8 mouse cellular contexts compared by ENCODE assay signal in the genomic region with DNA sequence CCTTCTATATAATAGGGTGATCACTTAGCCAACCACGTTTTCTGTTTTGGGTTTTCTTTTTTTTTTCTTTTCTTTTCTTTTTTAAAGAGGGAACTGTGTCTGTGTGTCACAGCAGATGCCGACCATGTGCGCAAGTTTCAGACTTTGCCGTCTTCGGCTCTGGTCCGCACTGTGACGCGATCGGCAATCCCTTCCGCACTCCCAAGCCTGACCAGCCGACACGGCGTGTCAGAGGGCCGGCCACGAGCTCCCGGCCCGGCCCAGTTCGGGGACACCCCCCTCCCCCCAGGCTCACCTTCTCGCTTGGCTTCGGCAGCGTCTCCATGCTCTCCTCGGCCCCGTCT. TPM values are rescaled to one million over a fixed set of nuclear protein-coding genes. Genes with fewer than 3 reads are reported as not detected.
DNase-seq lines count a peak whose midpoint lies in the region; ATAC-seq and TF ChIP-seq lines count a peak whose summit lies in the region.

No protein-coding gene starts in this region.

- no peak for TF ChIP-seq POLR2A in heart, adult 2 months (IDR thresholded peaks at IDR 0.05; ENCODE audit: insufficient read depth, low read depth, low read length)

- no peak for TF ChIP-seq EP300 in heart, adult 2 months (IDR thresholded peaks at IDR 0.05; ENCODE audit: insufficient read depth, low read depth, low read length)

- peak overlapping the region; percentile 78 for H3K4me2 ChIP-seq in forebrain, embryonic 16.5 days (ENCODE audit: low read length)

- intact Hi-C loops in heart, adult 2 months (cut with DNase I) = loop anchor here (2.0 kb wide), 1 partner anchor 49 kb away; a partner anchor contains a TSS
- intact Hi-C loops in heart, postnatal 36 days (cut with DNase I) = loop anchor here (5.0 kb wide), 1 partner anchor 50 kb away; a partner anchor contains a TSS
- intact Hi-C loops in left cerebral cortex, postnatal 36 days (cut with DNase I) = no loop called here

- H3K4me3 ChIP-seq in heart, adult 2 months = peak overlapping the region; percentile 80
- H3K4me3 ChIP-seq in E14TG2a.4 (replicated peaks; ENCODE audit: low read length) (peak overlapping the region; percentile 97), macrophage (ENCODE audit: inconsistent target) (peak overlapping the region; percentile 88)
- H3K4me3 ChIP-seq in forebrain, embryonic 16.5 days (replicated peaks; ENCODE audit: low read length) = peak overlapping the region; percentile 100

- ATAC-seq in forebrain, embryonic 16.5 days = peak; percentile 72

- no peak for TF ChIP-seq CTCF in heart, adult 2 months (IDR thresholded peaks at IDR 0.05)
- no peak for TF ChIP-seq CTCF in E14TG2a.4 (conservative IDR thresholded peaks at IDR 0.05; ENCODE audit: low read length)

- H3K27ac ChIP-seq in heart, adult 2 months = peak overlapping the region; percentile 71
- H3K27ac ChIP-seq in forebrain, embryonic 16.5 days (ENCODE audit: low read length) = peak overlapping the region; percentile 77
- H3K27ac ChIP-seq in macrophage = peak overlapping the region; percentile 48

- H3K4me1 ChIP-seq in heart, adult 2 months (ENCODE audit: control insufficient read depth, insufficient read depth, low read length) = peaks cover 2% of the 10 kb centered on the region
- H3K4me1 ChIP-seq in E14TG2a.4 (replicated peaks; ENCODE audit: low read depth, low read length) = peaks cover 51% of the 10 kb centered on the region
- peaks cover 14% of the 10 kb centered on the region for H3K4me1 ChIP-seq in forebrain, embryonic 16.5 days (replicated peaks; ENCODE audit: control insufficient read depth, insufficient read depth, low read length)

- H3K79me2 ChIP-seq in heart, adult 2 months (replicated peaks; ENCODE audit: control insufficient read depth, insufficient read depth, low read length) = peaks cover 4% of the 10 kb centered on the region; the same call in 1 of the 2 replicates
- peaks cover 49% of the 10 kb centered on the region for H3K79me2 ChIP-seq in macrophage (ENCODE audit: inconsistent target)

- H3K9ac ChIP-seq in heart, adult 2 months (ENCODE audit: low read depth, low read length) = peak overlapping the region; percentile 77
- H3K9ac ChIP-seq in forebrain, embryonic 16.5 days (replicated peaks; ENCODE audit: low read depth, low read length) = peak overlapping the region; percentile 85

- no peak for DNase-seq in heart, adult 2 months
- DNase-seq in heart, postnatal 36 days = no peak
- DNase-seq in urinary bladder, postnatal 4 days (ENCODE audit: low spot score in 2 of 2) = no peak
- no peak for DNase-seq in left cerebral cortex, postnatal 36 days (ENCODE audit: low spot score in 2 of 2)
- DNase-seq in layer of hippocampus, postnatal 25 days (ENCODE audit: extremely low spot score in 1 of 2, low spot score in 1 of 2) = no peak

- no peaks in the 10 kb centered on the region for H3K27me3 ChIP-seq in heart, adult 2 months (ENCODE audit: control insufficient read depth, insufficient read depth, low read length)
- H3K27me3 ChIP-seq in E14TG2a.4 (ENCODE audit: insufficient read depth, low read length) = no peaks in the 10 kb centered on the region
- no peaks in the 10 kb centered on the region for H3K27me3 ChIP-seq in forebrain, embryonic 16.5 days (replicated peaks; ENCODE audit: control insufficient read depth, insufficient read depth, low read length)

- WGBS in heart, adult 2 months = 0% methylated on average over 23 of the region's 23 CpGs
- WGBS in forebrain, embryonic 16.5 days = 0% methylated on average over 23 of the region's 23 CpGs
- 1% methylated on average over 21 of the region's 23 CpGs for WGBS in macrophage (ENCODE audit: missing documents)

- H3K9me3 ChIP-seq in E14TG2a.4 (ENCODE audit: low read length) = peaks cover 5% of the 10 kb centered on the region; the same call in 1 of the 2 replicates
- no peaks in the 10 kb centered on the region for H3K9me3 ChIP-seq in forebrain, embryonic 16.5 days (ENCODE audit: control insufficient read depth, low read length)

- H3K36me3 ChIP-seq in heart, adult 2 months (ENCODE audit: control insufficient read depth, insufficient read depth, low read length) = no peaks in the 10 kb centered on the region
- H3K36me3 ChIP-seq in E14TG2a.4 (ENCODE audit: insufficient read depth, low read length) (peaks cover 35% of the 10 kb centered on the region), macrophage (ENCODE audit: inconsistent target) (peaks cover 10% of the 10 kb centered on the region; the same call in 1 of the 2 replicates)
- peaks cover 10% of the 10 kb centered on the region; the same call in 1 of the 2 replicates for H3K36me3 ChIP-seq in forebrain, embryonic 16.5 days (ENCODE audit: control insufficient read depth, insufficient read depth)

RNA-seq across cellular contexts. Expression of a gene that starts 0.3 kb away (rescaled TPM):
- total RNA-seq in heart, adult 2 months (2021) = 10 to 100 TPM; 30.2 to 30.3 TPM
- polyA plus RNA-seq in heart, adult 2 months (2012; rRNA removed) = 7.0 and 15.5 TPM in 2 replicates
- total RNA-seq in heart, postnatal 36 days (2021) = 10 to 100 TPM; 27.6 to 29.9 TPM
- polyA plus RNA-seq in forebrain, embryonic 16.5 days (2015; fragmentation: Nextera tagmentation; extraction: Ambion mirVana) = 18.7 and 22.9 TPM in 2 replicates
- total RNA-seq in macrophage (2018; cell fraction: chromatin; rRNA removed) = 10 to 100 TPM; 27.9 to 70.6 (median 47.1) TPM
- 10 to 100 TPM; 36.1 to 51.8 (median 44.6) TPM for total RNA-seq in macrophage (2018; cell fraction: cytosol; rRNA removed)
- 10 to 100 TPM; 26.7 to 82.6 (median 41.2) TPM for total RNA-seq in macrophage (2018; cell fraction: nucleus; rRNA removed)
- polyA plus RNA-seq in macrophage (2018) = 29.8 to 93.3 TPM (median 43.4 TPM) in 3 replicates
- total RNA-seq in left cerebral cortex, postnatal 36 days (2021) = 10 to 100 TPM; 17.9 to 21.1 TPM
- total RNA-seq in layer of hippocampus, postnatal 25 days (2021) = 10 to 100 TPM; 20.4 to 25.3 TPM

RNA-seq across cellular contexts. Expression of a gene that starts 23.5 kb away (rescaled TPM):
- total RNA-seq in heart, adult 2 months (2021) = 10 to 100 TPM; 43.3 to 47.3 TPM
- 23.0 and 35.6 TPM in 2 replicates for polyA plus RNA-seq in heart, adult 2 months (2012; rRNA removed)
- total RNA-seq in heart, postnatal 36 days (2021) = 10 to 100 TPM; 42.8 to 44.4 TPM
- 71.4 and 71.8 TPM in 2 replicates for polyA plus RNA-seq in forebrain, embryonic 16.5 days (2015; fragmentation: Nextera tagmentation; extraction: Ambion mirVana)
- 10 to 100 TPM; 10.3 to 50.0 (median 30.8) TPM for total RNA-seq in macrophage (2018; cell fraction: chromatin; rRNA removed)
- total RNA-seq in macrophage (2018; cell fraction: cytosol; rRNA removed) = 10 to 100 TPM; 20.0 to 34.5 (median 29.5) TPM
- 10 to 100 TPM; 13.1 to 38.8 (median 23.5) TPM for total RNA-seq in macrophage (2018; cell fraction: nucleus; rRNA removed)
- 28.5 to 32.9 TPM (median 28.8 TPM) in 3 replicates for polyA plus RNA-seq in macrophage (2018)
- 100 to 1,000 TPM; 178 to 198 TPM for total RNA-seq in left cerebral cortex, postnatal 36 days (2021)
- total RNA-seq in layer of hippocampus, postnatal 25 days (2021) = 100 to 1,000 TPM; 212 to 215 TPM

RNA-seq across cellular contexts. Expression of a gene that starts 49.2 kb away (rescaled TPM):
- 10 to 100 TPM; 48.0 to 48.1 TPM for total RNA-seq in heart, adult 2 months (2021)
- polyA plus RNA-seq in heart, adult 2 months (2012; rRNA removed) = 10.8 and 16.4 TPM in 2 replicates
- 10 to 100 TPM; 47.3 to 49.1 TPM for total RNA-seq in heart, postnatal 36 days (2021)
- 104 and 109 TPM in 2 replicates for polyA plus RNA-seq in forebrain, embryonic 16.5 days (2015; fragmentation: Nextera tagmentation; extraction: Ambion mirVana)
- total RNA-seq in macrophage (2018; cell fraction: chromatin; rRNA removed) = 100 to 1,000 TPM; 101 to 362 (median 266) TPM
- 10 to 100 TPM; 27.7 to 57.3 (median 42.6) TPM for total RNA-seq in macrophage (2018; cell fraction: cytosol; rRNA removed)
- 100 to 1,000 TPM in 24 of 26 experiments, 10 to 100 TPM in 2; 89.4 to 238 (median 144) TPM for total RNA-seq in macrophage (2018; cell fraction: nucleus; rRNA removed)
- polyA plus RNA-seq in macrophage (2018) = 43.9 to 56.0 TPM (median 44.3 TPM) in 3 replicates
- 10 to 100 TPM; 75.9 to 96.3 TPM for total RNA-seq in left cerebral cortex, postnatal 36 days (2021)
- 10 to 100 TPM; 75.7 to 87.6 TPM for total RNA-seq in layer of hippocampus, postnatal 25 days (2021)
